Mouse (Mus musculus) fat pad, adult 2 months (tissue): Measurements from ENCODE around the gene Otud4.
"Not testable (repeated sequence)": the region's sequence is repeated elsewhere in the genome, so short reads cannot be mapped to it uniquely, and the experiment has no call there.

Experiments used
- DNase-seq: peaks from one replicate; pipeline ENCODE4 v3.0.0-alpha.2; 2011; ENCODE audit warnings: low read depth, low spot score; ENCODE audit errors: extremely low read depth

Otud4 gene

GRCm38 (mm10) chr8:79638001-79638706, 1.3 kb upstream of the Otud4 start:
- DNase-seq: peak; percentile 36

DNA sequence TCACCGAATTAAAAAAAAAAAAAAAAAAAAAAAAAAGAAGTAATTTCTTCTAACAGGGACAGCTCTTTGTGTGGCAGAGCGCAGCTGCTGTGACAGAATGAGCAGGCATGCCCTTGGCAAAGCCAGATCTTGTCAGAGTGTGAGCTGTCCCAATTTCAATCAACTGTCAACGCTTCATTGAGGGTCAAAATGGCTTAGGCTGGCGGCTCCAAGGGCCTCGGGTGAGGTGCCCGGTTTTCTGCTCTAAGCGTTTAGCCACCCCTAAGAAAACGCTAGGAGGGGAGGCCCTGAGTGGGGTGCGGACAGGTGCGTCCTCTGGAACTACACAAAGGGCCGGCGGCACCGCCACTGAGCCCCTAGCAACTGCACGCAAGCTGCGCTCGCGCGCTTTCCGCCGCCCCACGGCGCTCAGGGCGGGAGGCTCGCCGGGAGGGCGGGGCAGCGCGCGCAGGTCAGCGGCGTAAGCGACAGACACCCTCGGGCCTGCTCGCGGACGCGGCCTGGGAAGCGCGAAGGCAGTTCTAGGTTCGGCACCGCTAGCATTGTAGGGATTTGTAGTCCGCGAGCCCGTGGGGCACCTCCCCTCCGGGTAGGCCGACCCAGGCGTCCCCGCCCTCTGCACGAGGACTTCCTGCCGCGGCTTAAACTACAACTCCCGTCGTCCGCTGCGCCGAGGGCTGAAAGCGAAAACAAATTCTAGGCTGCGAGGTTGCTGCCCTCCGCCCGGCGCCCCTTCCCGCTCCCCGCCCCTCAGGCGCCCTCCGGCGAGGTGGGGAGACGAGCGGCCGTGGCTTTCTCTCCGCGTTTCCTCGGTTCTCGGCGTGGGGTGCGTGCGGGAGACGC, 490 bp upstream of the Otud4 start:
- peak; percentile 80 for DNase-seq

DNA sequence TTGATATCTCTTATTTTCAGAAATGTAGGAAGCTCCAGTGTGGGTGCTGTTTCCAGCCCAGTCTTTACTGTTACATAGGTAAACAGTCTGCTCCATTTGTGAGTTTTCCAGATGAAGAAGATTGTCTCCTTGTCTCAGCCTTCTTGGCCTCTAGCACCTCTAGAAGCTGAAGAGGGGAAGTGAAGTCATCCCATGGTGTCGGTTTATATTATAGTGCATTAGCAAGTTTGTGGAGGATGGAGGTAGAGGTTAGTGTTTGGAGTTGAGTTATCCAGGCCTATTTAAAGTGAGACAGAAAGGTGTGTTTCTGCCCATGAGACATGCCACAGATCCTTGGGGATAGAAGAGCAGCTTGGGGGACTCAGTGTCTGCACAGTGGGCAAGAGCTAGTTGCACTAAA, 1.7 kb downstream of the Otud4 start:
- DNase-seq: no peak

GRCm38 (mm10) chr8:79649569-79649968, 10.2 kb downstream of the Otud4 start:
- DNase-seq: no peak

- DNase-seq: no peak
Measured at GRCm38 (mm10) chr8:79650158-79650814, 10.9 kb downstream of the Otud4 start.

- DNase-seq: no peak
Measured at GRCm38 (mm10) chr8:79653736-79654135, 14.3 kb downstream of the Otud4 start.

DNA sequence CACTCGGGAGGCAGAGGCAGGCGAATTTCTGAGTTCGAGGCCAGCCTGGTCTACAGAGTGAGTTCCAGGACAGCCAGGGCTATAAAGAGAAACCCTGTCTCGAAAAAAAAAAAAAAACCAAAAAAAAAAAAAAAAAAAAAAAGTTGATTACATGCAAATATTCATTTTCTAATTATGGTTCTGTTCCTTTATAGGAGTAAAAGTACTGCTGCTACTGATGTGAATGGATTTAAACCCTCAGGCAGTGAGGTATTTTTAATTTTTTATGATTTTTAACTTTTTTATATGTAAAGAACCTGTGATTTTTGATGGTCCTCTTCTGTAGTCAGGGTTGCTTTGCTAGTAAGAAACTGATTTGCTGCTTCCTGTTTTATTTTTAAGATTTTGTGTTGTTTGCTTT, 19.3 kb downstream of the Otud4 start:
- DNase-seq: not testable (repeated sequence)

- DNase-seq: peak; percentile 91
Measured at GRCm38 (mm10) chr8:79676461-79676860, 37.0 kb downstream of the Otud4 start.

- DNase-seq: no peak
Measured at GRCm38 (mm10) chr8:79679005-79679404, 39.6 kb downstream of the Otud4 start.

- not testable (repeated sequence) for DNase-seq
Measured at GRCm38 (mm10) chr8:79680083-79680482, 40.7 kb downstream of the Otud4 start.

- no peak for DNase-seq
Measured at GRCm38 (mm10) chr8:79680555-79680954, 41.1 kb downstream of the Otud4 start.

- no peak for DNase-seq
Measured at GRCm38 (mm10) chr8:79680965-79681364, 41.5 kb downstream of the Otud4 start.

DNA sequence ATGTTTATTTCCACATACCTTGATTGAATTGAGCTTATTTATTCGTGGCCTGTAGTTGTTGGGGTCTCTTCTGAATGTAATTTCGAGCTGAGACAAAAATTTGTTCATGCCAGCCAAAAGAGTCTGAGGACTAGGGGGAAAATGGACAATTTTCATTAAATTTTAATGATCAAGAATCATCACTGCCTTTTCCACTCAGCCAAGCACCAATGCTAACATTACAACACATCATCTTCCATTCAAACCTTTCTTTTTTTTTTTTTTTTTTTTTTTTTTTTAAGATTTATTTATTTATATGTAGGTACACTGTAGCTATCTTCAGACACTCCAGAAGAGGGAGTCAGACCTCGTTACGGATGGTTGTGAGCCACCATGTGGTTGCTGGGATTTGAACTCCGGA, 46.5 kb downstream of the Otud4 start:
- DNase-seq: not testable (repeated sequence)

DNA sequence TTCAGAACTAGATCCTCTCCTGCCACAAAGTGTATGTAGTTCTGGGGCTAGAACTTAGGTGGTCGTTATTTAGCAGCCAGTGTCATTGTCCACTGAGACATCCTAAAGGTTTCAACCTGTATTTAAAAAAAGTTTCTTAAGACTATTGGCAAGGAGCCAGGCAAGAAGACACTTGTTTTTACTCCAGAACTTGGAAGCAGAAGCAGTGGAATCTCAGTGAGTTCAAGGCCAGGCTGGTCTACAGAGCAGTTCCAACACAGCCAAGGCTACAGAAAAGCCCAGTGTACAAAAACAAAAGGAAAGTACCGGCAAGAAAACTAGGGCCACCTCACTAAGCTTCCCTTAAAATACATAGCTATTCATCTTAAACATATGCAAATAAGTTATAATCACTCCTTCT, 53.1 kb downstream of the Otud4 start:
- DNase-seq: no peak

- DNase-seq: no peak
Measured at GRCm38 (mm10) chr8:79706687-79707086, 67.3 kb downstream of the Otud4 start.

DNA sequence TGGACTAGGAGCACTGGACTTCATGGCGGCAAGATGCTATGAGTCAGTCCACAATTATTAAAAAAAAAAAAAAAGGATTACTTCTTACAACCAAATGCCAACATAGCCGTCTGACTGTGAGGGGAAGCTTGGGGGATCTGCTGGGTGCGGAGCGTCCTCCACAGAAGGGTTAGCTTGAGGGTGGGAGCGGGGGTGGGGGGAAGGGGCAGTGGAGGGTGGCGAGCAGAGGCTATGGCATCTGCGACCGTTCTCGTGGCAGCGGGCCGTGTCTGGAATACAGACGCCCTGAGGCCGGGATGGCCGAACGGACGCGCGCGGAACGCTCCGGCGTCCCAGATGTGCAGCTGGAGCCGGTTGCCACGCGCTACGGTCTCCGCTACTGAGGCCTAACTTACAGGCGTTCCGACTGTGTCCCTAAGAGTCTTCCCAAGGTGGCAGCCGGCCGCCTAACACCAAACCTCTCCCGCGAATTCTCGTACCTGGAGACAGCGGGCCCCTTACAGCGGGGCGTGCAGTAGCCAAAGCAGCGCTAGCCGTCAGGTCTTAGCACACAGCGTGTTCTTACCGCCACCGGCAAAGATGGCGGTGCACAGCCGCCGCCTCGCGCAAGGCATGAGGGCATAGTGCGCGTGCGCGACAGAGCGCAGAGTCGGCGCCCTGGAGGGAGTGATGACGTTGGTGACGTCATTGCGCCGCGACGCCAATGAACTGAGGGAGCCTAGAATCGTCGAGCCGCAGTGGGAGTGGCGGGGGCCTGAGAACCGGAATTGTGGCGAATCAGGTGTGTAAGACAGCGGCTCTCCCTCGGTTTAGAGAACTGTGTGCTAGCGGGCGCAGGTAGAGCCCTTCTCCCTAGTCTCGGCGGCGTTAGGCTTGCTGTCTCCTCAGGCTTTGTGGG, 71.9 kb downstream of the Otud4 start, which contains the start of the genes Abce1 and Anapc10:
Gene Abce1, minus strand, starts transcription at position 677 of the 898 bp plus-strand sequence.
Gene Anapc10, plus strand, starts transcription at position 757 of the 898 bp plus-strand sequence.
- DNase-seq: peak; percentile 58

DNA sequence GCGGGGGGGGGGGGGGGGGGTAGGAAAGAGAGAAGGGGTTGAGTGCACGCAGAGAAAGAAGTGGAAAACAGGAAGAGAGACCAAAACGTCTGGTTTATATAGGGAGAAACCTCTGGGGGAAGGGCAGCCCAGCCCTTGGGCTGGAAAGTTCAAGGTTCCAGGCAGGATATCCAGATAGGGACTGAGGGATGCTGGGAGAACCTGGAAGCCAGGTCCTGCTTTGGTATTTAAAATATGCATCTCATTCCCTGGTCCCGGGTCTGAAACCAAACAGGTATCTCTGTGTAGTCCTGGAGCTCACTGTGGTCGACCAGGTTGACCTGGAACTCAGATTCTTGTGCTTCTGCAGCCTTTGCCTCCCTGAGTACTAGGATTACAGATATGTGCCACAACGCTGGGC, 73.3 kb downstream of the Otud4 start:
- DNase-seq: no peak

- DNase-seq: no peak
Measured at GRCm38 (mm10) chr8:79721537-79721936, 82.1 kb downstream of the Otud4 start.

DNA sequence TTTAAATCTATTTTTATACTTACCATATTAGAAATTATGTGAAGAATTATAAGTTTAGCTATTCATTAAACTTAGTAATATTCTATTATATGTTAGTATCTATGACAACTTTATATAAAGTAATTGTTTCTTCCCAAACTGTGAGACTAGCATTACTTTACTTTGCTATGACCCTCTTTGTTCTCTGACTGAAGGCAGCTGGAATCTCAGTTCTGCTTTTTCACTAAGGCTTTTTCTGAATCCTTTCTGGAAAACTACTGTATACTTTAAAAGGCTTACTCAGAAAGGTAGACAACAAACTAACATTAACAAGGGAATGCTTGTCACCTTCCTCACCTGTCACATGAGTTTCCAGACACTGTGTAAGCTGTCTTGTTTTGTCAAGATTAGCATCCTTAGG, 83.9 kb downstream of the Otud4 start:
- no peak for DNase-seq

- no peak for DNase-seq
Measured at GRCm38 (mm10) chr8:79724589-79724988, 85.2 kb downstream of the Otud4 start.
